Mouse (Mus musculus) testis, adult 2 months (tissue): ENCODE data around the gene Tbata.

ENCODE experiments used
- CTCF ChIP-seq: fragments of 200-500 bp; IDR thresholded peaks from 2 replicates; pipeline ENCODE4 v1.5.1; 2012; ENCODE audit warnings: low read depth, mild to moderate bottlenecking, inconsistent platforms, low read length, moderate library complexity; ENCODE audit not compliant: control insufficient read depth, insufficient read depth, insufficient replicate concordance
- POLR2A ChIP-seq: fragments of 200-500 bp; IDR thresholded peaks from 2 replicates; pipeline ENCODE4 v1.6.1; 2012; ENCODE audit warnings: low read depth, mild to moderate bottlenecking, inconsistent platforms, low read length, moderate library complexity; ENCODE audit not compliant: control insufficient read depth

DNA sequence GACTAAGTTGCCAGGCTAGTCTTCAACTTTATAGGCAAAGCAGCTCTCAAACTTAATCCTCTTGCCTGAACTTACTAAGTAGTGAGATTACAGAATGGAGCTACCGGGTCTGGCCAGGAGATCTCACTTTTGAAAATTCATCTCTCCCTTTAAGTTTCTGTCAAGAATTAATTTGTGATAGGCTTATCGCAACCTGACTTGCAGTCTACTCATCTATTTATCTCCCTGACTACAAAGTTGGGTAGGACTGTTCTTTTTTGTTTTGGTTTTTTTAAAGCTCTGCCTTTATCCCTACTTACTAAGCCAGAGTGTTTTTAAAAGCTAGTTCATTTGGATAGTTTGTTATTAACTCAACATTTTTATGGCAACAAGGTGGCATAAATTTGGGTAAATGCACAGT lies 47.3 kb upstream of the Tbata start:
- TF ChIP-seq CTCF: no peak
- no peak for TF ChIP-seq POLR2A
